Mouse (Mus musculus) hindlimb bud, embryonic 11.5 days (tissue): ENCODE results near the gene Adgrl1.

Experiments
- DNase-seq: peaks from one replicate; pipeline ENCODE4 v3.0.0-alpha.2; 2012; ENCODE audit warnings: low read depth, low spot score; ENCODE audit errors: extremely low spot score

Gene Adgrl1

GRCm38 (mm10) chr8:83989243-83989642, 89.3 kb downstream of the Adgrl1 start:
- DNase-seq, result no peak

- no peak for DNase-seq
These were observed 90.3 kb downstream of the Adgrl1 start for GRCm38 (mm10) chr8:83990170-83990569.
